ENCODE assay signal across 20 mouse cellular contexts in the genomic region with DNA sequence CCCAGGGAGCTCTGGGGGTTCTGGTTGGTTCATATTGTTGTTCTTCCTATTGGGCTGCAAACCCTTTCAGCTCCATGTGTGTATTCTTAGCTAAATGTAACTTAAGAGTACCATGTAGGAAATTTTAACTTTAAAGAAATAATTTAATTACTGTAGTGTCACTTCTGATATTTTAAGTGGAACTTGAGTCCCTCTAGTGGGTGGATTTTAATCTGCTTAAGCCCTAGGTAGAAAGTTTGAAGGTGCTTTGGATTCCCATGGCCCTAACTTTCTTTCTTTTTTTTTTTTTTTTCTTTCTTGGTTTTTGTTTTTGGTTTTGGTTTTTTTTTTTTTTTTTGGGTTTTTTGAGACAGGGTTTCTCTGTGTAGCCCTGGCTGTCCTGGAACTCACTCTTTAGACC. TPM values are rescaled to one million over a fixed set of nuclear protein-coding genes. Genes with fewer than 3 reads are reported as not detected.
A peak's percentile ranks its signal among the peaks of the same experiment; 100 is the strongest.
DNase-seq lines count a peak whose midpoint lies in the region; ATAC-seq and TF ChIP-seq lines count a peak whose summit lies in the region.
"Had no signal": no experiment of that assay in that cellular context is flagged by ENCODE, and none has a peak within 500 bp of the region (broad histone marks: within the 10 kb centered on the region; RNA-seq: fewer than 3 reads in every experiment).

No protein-coding gene starts in this region.

- H3K4me3 ChIP-seq in heart, adult 2 months = no peak overlapping the region
- no peak overlapping the region for H3K4me3 ChIP-seq in left cerebral cortex, adult 2 months
- H3K4me3 ChIP-seq: embryonic facial prominence, embryonic 15.5 days; heart, embryonic 13.5 days; midbrain, embryonic 12.5 days; stomach, embryonic 15.5 days had no signal

- H3K79me2 ChIP-seq in heart, adult 2 months (replicated peaks; ENCODE audit: control insufficient read depth, insufficient read depth, low read length) = no peaks in the 10 kb centered on the region; the same call in 1 of the 2 replicates

- TF ChIP-seq POLR2A in heart, adult 2 months (IDR thresholded peaks at IDR 0.05; ENCODE audit: insufficient read depth, low read depth, low read length) = no peak

- no peak for DNase-seq in heart, adult 2 months
- DNase-seq in heart, postnatal 25 days (ENCODE audit: low spot score) = no peak
- no peak for DNase-seq in left cerebral cortex, adult 2 months (ENCODE audit: extremely low spot score in 1 of 2, low spot score in 2 of 2)
- DNase-seq in left cerebral cortex, adult 18-20 months (ENCODE audit: low spot score in 2 of 2) = no peak
- peak; percentile 14 for DNase-seq in CD4-positive helper T cell, adult 2 months (ENCODE audit: low read depth, low spot score)
- peak; percentile 42 for DNase-seq in induced T-regulatory cell, adult 2 months (ENCODE audit: low read depth)
- DNase-seq: B cell, adult 2 months; cerebellum, adult 2 months; cerebellum, postnatal 36 days; heart, adult 11 months; kidney, adult 9 months; left cerebral cortex, postnatal 4 days; lung, embryonic 14.5 days; right cerebral cortex, postnatal 14 days; thymus, adult 2 months had no signal

- no peak overlapping the region for H3K27ac ChIP-seq in heart, adult 2 months
- no peak overlapping the region for H3K27ac ChIP-seq in left cerebral cortex, adult 2 months
- H3K27ac ChIP-seq: embryonic facial prominence, embryonic 15.5 days; heart, embryonic 13.5 days; midbrain, embryonic 12.5 days; stomach, embryonic 15.5 days had no signal

- ATAC-seq in megakaryocyte-erythroid progenitor cell, adult 5-6 weeks (replicated peaks; ENCODE audit: low FRiP score, low TSS enrichment, poor library complexity, severe bottlenecking) = no peak

- TF ChIP-seq CTCF in heart, adult 2 months (IDR thresholded peaks at IDR 0.05) = peak; percentile 64
- TF ChIP-seq CTCF in left cerebral cortex, adult 2 months (IDR thresholded peaks at IDR 0.05) = peak; percentile 43

- H3K9ac ChIP-seq in heart, adult 2 months (ENCODE audit: low read depth, low read length) = no peak overlapping the region
- H3K9ac ChIP-seq: embryonic facial prominence, embryonic 15.5 days; heart, embryonic 13.5 days; lung, embryonic 14.5 days; midbrain, embryonic 12.5 days; stomach, embryonic 15.5 days had no signal

- no peak for TF ChIP-seq EP300 in heart, adult 2 months (IDR thresholded peaks at IDR 0.05; ENCODE audit: insufficient read depth, low read depth, low read length)

- H3K27me3 ChIP-seq in heart, adult 2 months (ENCODE audit: control insufficient read depth, insufficient read depth, low read length) = no peaks in the 10 kb centered on the region
- H3K27me3 ChIP-seq: embryonic facial prominence, embryonic 15.5 days; heart, embryonic 13.5 days; midbrain, embryonic 12.5 days; stomach, embryonic 15.5 days had no signal

- no peaks in the 10 kb centered on the region for H3K36me3 ChIP-seq in heart, adult 2 months (ENCODE audit: control insufficient read depth, insufficient read depth, low read length)

- intact Hi-C loops in heart, adult 2 months (cut with DNase I) = loop anchor here (2.0 kb wide), 1 partner anchor 181 kb away; no protein-coding TSS in a partner anchor
- intact Hi-C loops in heart, postnatal 25 days (cut with DNase I) = loop anchor here (2.0 kb wide), 1 partner anchor 181 kb away; no protein-coding TSS in a partner anchor
- intact Hi-C loops in left cerebral cortex, adult 2 months (cut with DNase I) = no loop called here

- no peaks in the 10 kb centered on the region for H3K4me1 ChIP-seq in heart, adult 2 months (ENCODE audit: control insufficient read depth, insufficient read depth, low read length)
- H3K4me1 ChIP-seq: embryonic facial prominence, embryonic 15.5 days; midbrain, embryonic 12.5 days; stomach, embryonic 15.5 days had no signal

RNA-seq across cellular contexts. Expression of gene Mnt, which starts 14.9 kb away (rescaled TPM):
- 10 to 100 TPM in 1 of 2 experiments, 1 to 10 TPM in 1; 6.7 to 10.7 TPM for total RNA-seq in heart, adult 2 months (2021)
- polyA plus RNA-seq in heart, adult 2 months (2012; rRNA removed) = 5.4 and 6.9 TPM in 2 replicates
- total RNA-seq in heart, postnatal 25 days (2021) = 10 to 100 TPM in 1 of 2 experiments, 1 to 10 TPM in 1; 9.8 to 10.6 TPM
- total RNA-seq in left cerebral cortex, adult 2 months (2021) = 10 to 100 TPM; 32.4 to 37.3 TPM
- 10 to 100 TPM; 35.1 to 36.0 TPM for total RNA-seq in left cerebral cortex, adult 18-20 months (2021)
- total RNA-seq in megakaryocyte-erythroid progenitor cell, adult 5-6 weeks (2014; fragmentation: Nextera tagmentation) = 9.1 and 17.1 TPM in 2 replicates
- total RNA-seq in megakaryocyte-erythroid progenitor cell, adult 5-6 weeks (2017) = 2.6 and 3.6 TPM in 2 replicates

RNA-seq across cellular contexts. Expression of gene Mettl16, which starts 45.2 kb away (rescaled TPM):
- 10 to 100 TPM; 16.3 to 17.8 TPM for total RNA-seq in heart, adult 2 months (2021)
- 2.8 and 4.6 TPM in 2 replicates for polyA plus RNA-seq in heart, adult 2 months (2012; rRNA removed)
- 10 to 100 TPM; 14.0 to 15.1 TPM for total RNA-seq in heart, postnatal 25 days (2021)
- 10 to 100 TPM; 26.0 to 27.2 TPM for total RNA-seq in left cerebral cortex, adult 2 months (2021)
- total RNA-seq in left cerebral cortex, adult 18-20 months (2021) = 10 to 100 TPM; 30.4 to 33.5 TPM
- total RNA-seq in megakaryocyte-erythroid progenitor cell, adult 5-6 weeks (2014; fragmentation: Nextera tagmentation) = 18.0 and 36.3 TPM in 2 replicates
- total RNA-seq in megakaryocyte-erythroid progenitor cell, adult 5-6 weeks (2017) = 43.1 and 44.7 TPM in 2 replicates

Comparison
In these comparisons a context has a peak if more than half of its experiments do, and no peak if none do; other contexts are left out.
1. DNase-seq: peak in CD4-positive helper T cell, adult 2 months (single experiment) and induced T-regulatory cell, adult 2 months (single experiment); none in heart, adult 2 months (0 of 2), heart, postnatal 25 days (single experiment), left cerebral cortex, adult 2 months (0 of 2) and left cerebral cortex, adult 18-20 months (0 of 2).